Mouse (Mus musculus) heart, postnatal 0 days (tissue): ENCODE measurements at regions not wholly inside any gene's neighbourhood (a gene's known extent, or its start where the extent isn't known, plus 50 kb on each side); places are given as distances from the start of the nearest gene placed in this dataset.

Source experiments
- CTCF ChIP-seq: IDR thresholded peaks from 2 replicates; pipeline ENCODE4 v1.5.1; 2016; ENCODE audit warnings: antibody characterized with exemption, control low read depth, low read depth
- EP300 ChIP-seq: IDR thresholded peaks from 2 replicates; pipeline ENCODE4 v1.6.1; 2016; ENCODE audit warnings: antibody characterized with exemption, low read depth

DNA sequence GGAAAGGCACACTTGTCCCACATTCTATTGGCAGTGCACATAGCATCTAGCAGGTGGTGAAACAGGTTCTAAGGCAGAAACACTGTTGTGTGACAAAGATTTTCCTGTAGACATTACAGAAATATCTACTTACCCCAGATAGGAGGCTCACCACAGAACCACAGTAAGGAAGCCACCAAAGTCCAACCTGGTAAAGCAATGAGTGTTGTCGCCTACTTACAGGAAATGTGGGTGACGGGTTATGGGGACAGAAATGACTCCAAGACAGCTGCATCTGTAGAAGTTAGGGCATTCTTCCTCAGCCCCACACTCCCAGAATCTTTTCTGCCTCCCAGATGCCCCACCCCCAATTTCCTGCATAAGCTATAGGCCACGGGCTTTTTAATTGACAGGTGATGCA is 97.6 kb upstream of the Kcnk2 start:
- TF ChIP-seq CTCF (no peak), EP300 (no peak)
